Mouse (Mus musculus) E14TG2a.4 (cell line): ENCODE measurements around the gene Rars2.

Source experiments
- CTCF ChIP-seq: conservative IDR thresholded peaks from 2 replicates; pipeline ENCODE4 v1.5.1; 2014; ENCODE audit warnings: low read length
- NANOG ChIP-seq: IDR thresholded peaks from 2 replicates; pipeline ENCODE4 v1.6.1; 2014; ENCODE audit warnings: borderline replicate concordance, low read length, mixed read lengths
- POU5F1 ChIP-seq: IDR thresholded peaks from 2 replicates; pipeline ENCODE4 v1.6.1; 2014; ENCODE audit warnings: low read length, borderline replicate concordance

GRCm38 (mm10) chr4:34629956-34630355 lies 15.2 kb downstream of the Rars2 start:
- no peak for TF ChIP-seq CTCF
- no peak for TF ChIP-seq NANOG
- TF ChIP-seq POU5F1, result no peak
